Mouse (Mus musculus): ENCODE results near the gene Ssc4d. TPM values are rescaled to one million over a fixed set of nuclear protein-coding genes. Genes with fewer than 3 reads are reported as not detected.
A peak's percentile ranks its signal among the peaks of the same experiment; 100 is the strongest.

Gene Ssc4d
- polyA plus RNA-seq (2016; fragmentation: Nextera tagmentation; extraction: Ambion mirVana): 1.7 TPM in 2 replicates

DNA sequence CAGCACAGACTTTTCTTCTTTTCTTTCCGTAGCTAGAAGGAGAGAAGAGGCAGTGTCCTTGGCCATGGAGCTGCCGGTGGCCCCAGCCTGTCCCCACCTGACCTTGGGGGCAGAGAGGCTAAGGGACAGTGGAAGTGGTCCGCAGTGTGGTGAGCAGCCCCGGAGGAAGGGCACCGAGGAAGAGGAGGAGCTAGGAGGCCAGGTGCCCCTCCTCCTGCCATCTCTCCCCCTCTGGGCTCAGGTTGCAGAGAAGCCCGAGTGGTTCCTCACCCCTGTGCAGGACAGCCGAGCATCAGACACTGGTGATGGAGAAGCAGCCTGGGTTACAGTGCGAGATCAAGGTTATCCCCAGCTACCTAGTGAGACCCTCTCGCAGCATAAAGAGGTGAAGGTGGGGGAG, at the start of gene Ssc4d:
TSS of gene Ssc4d (minus strand) at position 167 of the 400 bp plus-strand sequence.
- no peaks in the 10 kb centered on the region for H3K27me3 ChIP-seq (ENCODE audit: low read depth, poor library complexity, severe bottlenecking)
- peak within 1 kb of the TSS; percentile 47; the same call in 1 of the 2 replicates for H3K27ac ChIP-seq (replicated peaks)
- 0 out of 2 replicates have a peak within 1 kb of the TSS, but pooled peaks have one; percentile 11 for H3K4me3 ChIP-seq
- DNase-seq (ENCODE audit: low spot score): no peak
- peaks cover 8% of the 10 kb centered on the region for H3K4me1 ChIP-seq
- 22% methylated on average over 9 of the region's 9 CpGs for whole genome bisulfite sequencing
- H3K36me3 ChIP-seq: no peaks in the 10 kb centered on the region
- no peaks in the 10 kb centered on the region for H3K9me3 ChIP-seq (replicated peaks)

DNA sequence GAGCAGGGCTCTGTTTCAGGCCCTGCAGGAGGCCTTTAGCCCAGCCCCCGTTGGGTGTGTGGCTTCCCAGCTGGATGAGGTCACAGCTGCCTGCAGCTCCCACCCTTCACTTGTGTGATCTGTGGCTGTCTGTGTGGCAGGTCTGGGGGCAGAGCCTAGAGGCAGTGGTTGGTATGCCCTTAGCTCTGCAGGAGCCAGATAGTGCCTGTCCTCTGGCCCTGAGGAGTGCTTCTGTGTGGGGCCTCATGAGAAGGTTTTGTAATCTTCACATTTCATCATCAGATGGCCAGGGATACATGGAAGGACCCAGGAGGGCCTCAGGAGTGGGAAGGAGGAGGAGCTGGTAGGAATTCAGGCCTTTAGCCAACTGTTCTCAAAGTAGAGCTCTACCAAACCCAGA, 45.6 kb upstream of the Ssc4d start:
- 41% methylated on average over 1 of the region's 1 CpGs for WGBS
- no peaks in the 10 kb centered on the region for H3K9me3 ChIP-seq (replicated peaks)
- H3K36me3 ChIP-seq: peaks cover 52% of the 10 kb centered on the region
- no peak overlapping the region for H3K4me3 ChIP-seq
- no peaks in the 10 kb centered on the region for H3K4me1 ChIP-seq
- DNase-seq (ENCODE audit: low spot score): no peak
- H3K27ac ChIP-seq (replicated peaks): no peak overlapping the region
- no peaks in the 10 kb centered on the region for H3K27me3 ChIP-seq (ENCODE audit: low read depth, poor library complexity, severe bottlenecking)

DNA sequence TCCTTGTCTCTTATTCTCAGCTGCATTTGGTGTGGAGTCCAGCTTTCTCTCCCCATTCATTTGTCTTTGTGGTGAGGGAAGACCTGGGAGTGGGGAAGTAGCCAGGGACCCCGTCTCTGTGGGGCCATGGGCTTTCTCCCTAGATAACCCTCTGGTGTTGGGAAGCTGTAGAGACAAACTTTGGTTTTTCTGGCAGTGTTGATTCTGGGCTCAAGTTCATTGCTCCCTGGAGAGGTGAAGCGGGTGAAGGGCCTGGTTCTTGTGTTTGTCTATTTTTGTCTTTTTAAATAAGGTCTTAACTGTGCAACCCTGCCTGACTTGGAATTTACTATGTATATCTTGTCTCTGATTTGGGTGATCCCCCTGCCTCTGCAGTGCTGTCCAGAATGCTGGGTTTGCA, 44.4 kb upstream of the Ssc4d start:
- no peaks in the 10 kb centered on the region for H3K27me3 ChIP-seq (ENCODE audit: low read depth, poor library complexity, severe bottlenecking)
- peaks cover 64% of the 10 kb centered on the region for H3K36me3 ChIP-seq
- no peak overlapping the region for H3K4me3 ChIP-seq
- H3K9me3 ChIP-seq (replicated peaks): no peaks in the 10 kb centered on the region
- WGBS: 90% methylated on average over 2 of the region's 2 CpGs
- no peaks in the 10 kb centered on the region for H3K4me1 ChIP-seq
- no peak overlapping the region for H3K27ac ChIP-seq (replicated peaks)
- DNase-seq (ENCODE audit: low spot score): no peak

DNA sequence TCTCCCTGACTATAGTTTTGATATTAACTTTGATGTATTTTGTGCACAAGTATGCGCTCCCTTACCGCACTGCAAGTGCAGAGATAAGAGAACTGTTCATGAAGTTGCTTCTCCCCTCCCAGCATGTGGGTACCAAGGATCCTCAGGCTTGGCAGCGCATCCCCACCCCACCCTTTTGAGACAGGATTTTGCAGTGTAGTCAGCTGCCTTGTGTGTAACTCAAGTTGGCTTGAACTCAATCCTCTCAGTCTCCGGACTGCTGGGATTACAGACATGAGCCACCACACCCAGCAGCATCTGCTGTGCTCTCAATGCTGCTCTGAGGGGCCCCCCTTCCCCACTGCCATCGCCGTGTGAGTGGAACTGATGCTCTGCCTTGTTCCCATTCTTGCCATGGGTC, 42.9 kb upstream of the Ssc4d start:
- Histone ChIP-seq H3K36me3 (peaks cover 67% of the 10 kb centered on the region), H3K9me3 (replicated peaks) (no peaks in the 10 kb centered on the region), H3K27ac (replicated peaks) (no peak overlapping the region), H3K4me3 (no peak overlapping the region), H3K4me1 (no peaks in the 10 kb centered on the region), H3K27me3 (ENCODE audit: low read depth, poor library complexity, severe bottlenecking) (no peaks in the 10 kb centered on the region)
- DNase-seq (ENCODE audit: low spot score): no peak
- 90% methylated on average over 6 of the region's 6 CpGs for WGBS

DNA sequence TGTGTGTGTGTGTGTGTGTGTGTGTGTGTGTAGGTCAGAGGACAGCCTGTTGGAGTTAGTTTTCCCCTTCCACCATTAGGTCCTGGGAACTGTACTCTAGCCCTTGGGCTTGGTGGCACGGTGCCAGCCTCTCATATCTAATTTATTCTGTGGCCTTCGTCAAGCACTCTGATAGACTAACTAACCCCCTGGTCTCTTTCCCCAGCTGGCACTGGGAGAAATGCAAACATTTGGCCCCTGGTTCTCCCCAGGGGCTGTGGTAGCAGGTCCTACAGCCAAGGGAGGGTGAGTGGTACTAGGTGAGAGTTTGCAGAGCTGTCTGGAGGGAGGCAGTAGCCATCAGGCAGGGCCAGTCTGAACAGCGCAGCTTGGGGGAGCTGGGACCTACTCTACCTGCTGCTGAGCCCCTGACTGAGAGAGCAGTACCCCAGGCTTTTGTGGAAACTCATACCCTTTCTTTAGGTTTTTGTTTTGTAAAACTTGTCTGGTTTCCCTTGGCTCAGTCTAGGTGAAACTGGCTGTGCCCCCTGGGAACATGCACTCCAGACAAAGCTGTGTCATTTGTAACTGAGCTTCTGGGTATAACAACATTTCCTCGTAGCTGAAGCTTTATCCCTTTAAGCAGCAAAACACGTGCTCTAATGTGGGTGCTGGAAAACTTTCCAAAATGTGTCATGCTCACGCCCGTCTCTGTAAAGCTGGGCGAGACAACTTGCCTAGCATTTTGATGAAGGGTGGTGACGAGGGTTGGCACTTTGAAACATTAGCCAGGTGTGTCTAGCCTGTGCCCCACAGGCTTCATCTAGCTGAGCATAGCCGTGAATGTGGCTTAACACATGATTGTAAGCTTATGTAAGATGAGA, 41.9 kb upstream of the Ssc4d start:
- no peak overlapping the region for H3K27ac ChIP-seq (replicated peaks)
- peaks cover 68% of the 10 kb centered on the region for H3K36me3 ChIP-seq

DNA sequence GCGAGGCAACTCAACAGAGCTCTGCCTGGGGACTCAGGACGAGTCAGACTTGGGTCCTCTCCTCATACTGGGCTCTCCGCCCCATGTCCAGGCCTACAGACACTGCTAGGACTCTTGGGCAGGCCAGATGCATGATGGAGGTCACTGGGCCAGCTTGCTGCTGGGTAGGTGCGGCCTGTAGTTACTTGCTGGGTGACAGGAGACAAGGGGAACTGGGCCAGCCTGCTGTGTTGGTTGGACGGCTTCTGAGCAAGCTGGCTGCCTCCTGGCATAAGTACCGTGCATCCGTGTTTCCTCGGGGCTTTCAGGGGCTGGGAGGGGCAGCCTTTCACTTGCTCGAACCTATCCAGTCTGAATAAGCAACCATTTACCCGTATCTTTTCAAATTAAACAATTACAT, 41.3 kb upstream of the Ssc4d start:
- Histone ChIP-seq H3K4me1 (no peaks in the 10 kb centered on the region), H3K4me3 (no peak overlapping the region), H3K9me3 (replicated peaks) (no peaks in the 10 kb centered on the region), H3K27me3 (ENCODE audit: low read depth, poor library complexity, severe bottlenecking) (no peaks in the 10 kb centered on the region), H3K36me3 (peaks cover 68% of the 10 kb centered on the region), H3K27ac (replicated peaks) (no peak overlapping the region)
- 87% methylated on average over 10 of the region's 10 CpGs for WGBS
- no peak for DNase-seq (ENCODE audit: low spot score)

More for the DNA sequence above, 41.9 kb upstream of the Ssc4d start:
- no peaks in the 10 kb centered on the region for H3K4me1 ChIP-seq
- 87% methylated on average over 10 of the region's 10 CpGs for WGBS
- H3K4me3 ChIP-seq: no peak overlapping the region
- no peak for DNase-seq (ENCODE audit: low spot score)
- H3K9me3 ChIP-seq (replicated peaks): no peaks in the 10 kb centered on the region
- no peaks in the 10 kb centered on the region for H3K27me3 ChIP-seq (ENCODE audit: low read depth, poor library complexity, severe bottlenecking)

DNA sequence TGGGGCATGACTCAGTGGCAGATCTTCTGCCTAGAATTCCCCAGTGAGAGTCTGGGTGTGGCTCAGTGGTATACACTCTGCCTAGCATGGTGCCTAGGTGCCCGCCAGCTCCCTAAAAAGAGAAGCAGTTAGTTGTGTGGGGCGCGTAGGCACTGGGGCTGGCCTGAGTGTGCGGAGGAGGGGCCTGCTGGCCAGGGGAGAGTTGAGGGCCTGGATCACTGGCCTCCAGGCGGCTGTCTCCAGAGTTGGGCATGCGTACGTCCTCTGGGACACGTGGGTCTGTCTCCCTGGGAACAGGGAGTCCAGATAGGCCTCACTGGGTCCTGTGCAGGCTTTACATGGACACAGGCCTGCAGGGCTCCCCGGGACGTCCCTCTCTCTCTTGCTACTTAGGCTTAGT, 40.5 kb upstream of the Ssc4d start:
- H3K27ac ChIP-seq (replicated peaks): no peak overlapping the region
- H3K36me3 ChIP-seq: peaks cover 69% of the 10 kb centered on the region
- 84% methylated on average over 10 of the region's 10 CpGs for WGBS
- no peaks in the 10 kb centered on the region for H3K4me1 ChIP-seq
- no peak overlapping the region for H3K4me3 ChIP-seq
- no peak for DNase-seq (ENCODE audit: low spot score)
- no peaks in the 10 kb centered on the region for H3K9me3 ChIP-seq (replicated peaks)
- no peaks in the 10 kb centered on the region for H3K27me3 ChIP-seq (ENCODE audit: low read depth, poor library complexity, severe bottlenecking)

DNA sequence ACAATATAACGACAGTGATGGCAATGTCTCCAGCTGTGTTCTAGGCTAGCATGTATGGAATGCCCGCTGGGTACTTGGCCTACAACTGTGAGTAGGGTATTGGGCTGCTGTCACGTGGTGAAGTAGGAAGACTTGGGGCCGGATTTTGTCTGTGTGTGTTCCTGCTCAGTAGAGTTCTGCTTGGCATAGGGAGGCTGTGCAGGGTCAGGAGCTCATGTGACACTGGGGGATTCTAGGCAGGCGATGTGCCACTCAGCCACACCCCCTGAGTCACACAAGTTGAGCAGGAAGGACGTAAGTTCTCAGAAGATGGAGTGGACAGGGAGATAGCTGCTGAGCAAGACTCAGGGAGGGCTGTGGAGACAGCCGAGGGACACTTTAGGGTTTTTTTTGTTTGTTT, 33.4 kb upstream of the Ssc4d start:
- DNase-seq (ENCODE audit: low spot score): no peak
- 81% methylated on average over 7 of the region's 7 CpGs for WGBS

DNA sequence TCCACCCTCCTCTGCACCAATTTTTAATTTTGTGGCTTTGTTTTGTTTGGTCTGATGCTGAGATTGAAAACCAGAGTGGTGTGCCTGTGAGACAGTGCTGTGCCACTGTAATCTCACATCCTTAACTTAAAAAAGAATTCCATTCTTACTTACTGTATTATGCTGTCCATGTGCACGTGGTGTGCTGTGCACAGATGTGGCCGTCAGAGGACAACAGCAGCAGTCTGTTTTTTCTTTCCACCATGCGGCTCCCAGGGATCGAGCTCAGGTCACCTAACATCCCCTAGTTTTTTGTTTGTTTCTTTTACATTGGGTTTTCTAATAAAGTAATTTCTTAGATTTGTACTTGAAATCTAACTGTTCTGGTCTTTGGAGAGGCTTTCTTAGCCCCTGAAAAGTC, 30.2 kb upstream of the Ssc4d start:
- Histone ChIP-seq H3K27ac (replicated peaks) (no peak overlapping the region), H3K9me3 (replicated peaks) (no peaks in the 10 kb centered on the region), H3K27me3 (ENCODE audit: low read depth, poor library complexity, severe bottlenecking) (no peaks in the 10 kb centered on the region), H3K4me3 (no peak overlapping the region), H3K4me1 (peaks cover 10% of the 10 kb centered on the region), H3K36me3 (peaks cover 48% of the 10 kb centered on the region)
- no peak for DNase-seq (ENCODE audit: low spot score)
- 93% methylated on average over 4 of the region's 4 CpGs for WGBS

More for the DNA sequence above, 33.4 kb upstream of the Ssc4d start:
- no peak overlapping the region for H3K4me3 ChIP-seq
- no peak overlapping the region for H3K27ac ChIP-seq (replicated peaks)
- H3K9me3 ChIP-seq (replicated peaks): no peaks in the 10 kb centered on the region
- H3K27me3 ChIP-seq (ENCODE audit: low read depth, poor library complexity, severe bottlenecking): no peaks in the 10 kb centered on the region
- H3K36me3 ChIP-seq: peaks cover 50% of the 10 kb centered on the region
- H3K4me1 ChIP-seq: peaks cover 3% of the 10 kb centered on the region

DNA sequence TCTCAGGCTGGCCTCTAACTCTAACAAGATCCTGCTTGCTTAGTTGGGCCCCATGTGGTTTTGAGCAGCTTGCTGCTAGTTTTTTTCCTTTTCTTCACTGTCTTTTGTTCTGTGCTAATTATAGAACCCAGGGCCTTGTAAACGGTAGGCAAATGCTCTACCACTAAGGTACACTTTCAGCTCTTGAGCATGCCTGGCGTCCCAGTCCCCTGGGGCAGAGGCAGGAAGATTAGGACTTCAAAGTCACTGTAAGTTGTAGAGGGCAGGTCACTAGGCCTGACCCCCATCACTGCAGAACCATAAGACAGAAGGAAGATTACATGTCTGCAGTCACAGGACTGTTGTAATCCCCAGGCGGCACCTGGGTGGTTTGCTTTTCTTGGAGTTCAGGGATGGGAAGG, 28.4 kb upstream of the Ssc4d start:
- WGBS: 34% methylated on average over 3 of the region's 3 CpGs
- Histone ChIP-seq H3K27ac (replicated peaks) (no peak overlapping the region), H3K36me3 (peaks cover 58% of the 10 kb centered on the region)

DNA sequence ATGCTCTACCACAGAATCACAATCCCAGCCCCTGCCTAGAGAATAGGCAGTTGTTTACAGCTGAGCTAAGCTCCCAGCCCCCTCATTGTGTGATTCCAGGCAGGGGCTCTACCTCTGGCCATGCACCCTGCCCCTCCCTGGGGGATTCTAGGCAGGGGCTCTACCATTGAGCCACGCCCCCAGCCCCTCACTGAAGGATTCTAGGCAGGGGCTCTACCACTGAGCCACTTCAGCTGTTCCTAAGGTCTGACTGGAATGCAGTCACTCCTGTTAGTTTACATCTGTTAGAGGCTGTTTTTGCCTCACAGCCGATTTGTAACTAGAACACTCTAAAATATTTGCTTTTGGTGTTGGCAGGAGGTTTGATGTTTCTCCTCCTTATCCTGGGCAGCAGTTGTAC, 28.0 kb upstream of the Ssc4d start:
- no peak for DNase-seq (ENCODE audit: low spot score)

More for the DNA sequence above, 28.4 kb upstream of the Ssc4d start:
- Histone ChIP-seq H3K27me3 (ENCODE audit: low read depth, poor library complexity, severe bottlenecking) (no peaks in the 10 kb centered on the region), H3K4me1 (peaks cover 10% of the 10 kb centered on the region), H3K9me3 (replicated peaks) (no peaks in the 10 kb centered on the region; the same call in 1 of the 2 replicates), H3K4me3 (no peak overlapping the region)
- DNase-seq (ENCODE audit: low spot score): no peak

DNA sequence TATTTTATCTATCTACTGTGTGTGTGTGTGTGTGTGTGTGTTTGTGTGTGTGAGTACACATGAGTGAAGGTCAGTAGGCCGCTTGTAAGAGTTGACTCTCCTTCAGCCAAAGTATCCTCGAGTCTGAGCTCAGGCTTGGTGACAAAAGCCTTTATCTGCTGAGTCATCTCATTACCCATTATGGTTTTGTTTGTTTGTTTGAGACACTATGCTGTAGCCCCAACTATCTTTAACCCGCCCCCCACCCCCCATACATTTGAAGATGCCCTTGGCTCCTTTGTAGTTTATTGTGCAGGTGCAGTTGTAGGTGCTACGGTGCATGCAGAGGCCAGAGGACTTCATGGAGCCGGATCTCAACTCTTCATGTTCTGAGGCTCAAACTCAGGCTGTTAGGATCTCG, 26.9 kb upstream of the Ssc4d start:
- no peak for DNase-seq (ENCODE audit: low spot score)
- 94% methylated on average over 6 of the region's 6 CpGs for WGBS

More for the DNA sequence above, 28.0 kb upstream of the Ssc4d start:
- Histone ChIP-seq H3K27me3 (ENCODE audit: low read depth, poor library complexity, severe bottlenecking) (no peaks in the 10 kb centered on the region), H3K4me3 (no peak overlapping the region), H3K9me3 (replicated peaks) (no peaks in the 10 kb centered on the region; the same call in 1 of the 2 replicates), H3K36me3 (peaks cover 59% of the 10 kb centered on the region), H3K27ac (replicated peaks) (no peak overlapping the region; the same call in 1 of the 2 replicates), H3K4me1 (peaks cover 10% of the 10 kb centered on the region)
- 80% methylated on average over 2 of the region's 2 CpGs for WGBS

DNA sequence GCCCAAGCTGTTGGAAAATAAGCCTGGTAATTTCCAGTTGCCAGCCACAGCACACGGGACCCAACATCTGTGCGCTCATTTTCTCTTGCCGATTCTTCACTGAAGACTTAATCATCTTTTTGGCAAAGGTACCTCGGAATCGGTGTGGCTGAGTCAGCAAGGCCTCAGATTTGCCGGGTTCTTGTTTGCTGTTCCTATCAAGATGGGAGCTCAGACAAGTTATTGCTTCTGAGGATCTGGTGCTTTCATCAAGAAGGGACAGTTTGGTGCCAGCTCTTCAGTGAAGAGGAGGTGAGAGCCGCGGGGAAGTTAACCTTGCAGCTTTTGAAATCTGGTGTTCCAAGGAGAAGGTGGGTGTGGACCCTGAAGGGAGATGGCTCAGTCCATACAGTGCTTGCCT, 21.8 kb upstream of the Ssc4d start:
- 93% methylated on average over 8 of the region's 8 CpGs for WGBS
- H3K27ac ChIP-seq (replicated peaks): no peak overlapping the region
- H3K9me3 ChIP-seq (replicated peaks): no peaks in the 10 kb centered on the region; the same call in 1 of the 2 replicates
- H3K4me1 ChIP-seq: peaks cover 12% of the 10 kb centered on the region
- H3K4me3 ChIP-seq: peak overlapping the region; percentile 87; the same call in 1 of the 2 replicates
- no peaks in the 10 kb centered on the region for H3K27me3 ChIP-seq (ENCODE audit: low read depth, poor library complexity, severe bottlenecking)
- H3K36me3 ChIP-seq: peaks cover 48% of the 10 kb centered on the region
- DNase-seq (ENCODE audit: low spot score): no peak

More for the DNA sequence above, 26.9 kb upstream of the Ssc4d start:
- H3K9me3 ChIP-seq (replicated peaks): no peaks in the 10 kb centered on the region; the same call in 1 of the 2 replicates
- H3K27me3 ChIP-seq (ENCODE audit: low read depth, poor library complexity, severe bottlenecking): no peaks in the 10 kb centered on the region
- H3K27ac ChIP-seq (replicated peaks): no peak overlapping the region
- peaks cover 10% of the 10 kb centered on the region for H3K4me1 ChIP-seq
- H3K4me3 ChIP-seq: no peak overlapping the region
- peaks cover 70% of the 10 kb centered on the region for H3K36me3 ChIP-seq

Measured in midbrain, embryonic 10.5 days (tissue).